Mouse (Mus musculus) ES-E14 (cell line): ENCODE measurements around the gene Gm44596. TPM values are rescaled to one million over a fixed set of nuclear protein-coding genes. Genes with fewer than 3 reads are reported as not detected.

Experiments
- DNase-seq: peaks from one replicate; pipeline ENCODE4 v3.0.0-alpha.2; 2013; ENCODE audit warnings: low read depth, low spot score
- H3K27ac ChIP-seq: 2 replicates; pipeline ENCODE4 v1.5.1; 2012; ENCODE audit warnings: low read depth, mild to moderate bottlenecking, low read length, moderate library complexity, mixed read lengths; ENCODE audit not compliant: poor library complexity, insufficient read depth, severe bottlenecking
- H3K36me3 ChIP-seq: 2 replicates; pipeline ENCODE4 v1.6.1; 2012; ENCODE audit warnings: mild to moderate bottlenecking, low read length, moderate library complexity, mixed read lengths; ENCODE audit not compliant: control insufficient read depth, poor library complexity, insufficient read depth, severe bottlenecking
- H3K4me1 ChIP-seq, 2 experiments: fragments of 150-350 bp in 1 of 2; sonication (generic) in 1 of 2; 2 replicates each; pipeline ENCODE4 v1.6.1; 2012; ENCODE audit warnings: low read length in 2 of 2, mild to moderate bottlenecking in 1 of 2, mixed read lengths in 1 of 2; ENCODE audit not compliant: control insufficient read depth in 2 of 2, insufficient read depth in 2 of 2, poor library complexity in 1 of 2
- H3K4me3 ChIP-seq, 2 experiments: fragments of 150-350 bp in 1 of 2; sonication (generic) in 1 of 2; 2 replicates each; pipeline ENCODE4 v1.5.1; 2012; ENCODE audit warnings: low read length in 2 of 2, low read depth in 1 of 2, mild to moderate bottlenecking in 1 of 2, mixed read lengths in 1 of 2; ENCODE audit not compliant: insufficient read depth in 1 of 2, poor library complexity in 1 of 2, severe bottlenecking in 1 of 2
- H3K9ac ChIP-seq: 2 replicates; pipeline ENCODE4 v1.6.1; 2012; ENCODE audit warnings: low read depth, mild to moderate bottlenecking, low read length, mixed read lengths; ENCODE audit not compliant: poor library complexity, insufficient read depth, severe bottlenecking
- H3K9me3 ChIP-seq: fragments of 150-350 bp; sonication (generic); 2 replicates; pipeline ENCODE4 v1.6.1; 2012; ENCODE audit warnings: low read depth, mild to moderate bottlenecking, low read length; ENCODE audit not compliant: control insufficient read depth, insufficient read depth
- CHD2 ChIP-seq: IDR thresholded peaks from 2 replicates; pipeline ENCODE4 v1.6.1; 2014; ENCODE audit warnings: mild to moderate bottlenecking, low read depth, low read length, inconsistent platforms
- HCFC1 ChIP-seq: IDR thresholded peaks from 2 replicates; pipeline ENCODE4 v1.6.1; 2012; ENCODE audit warnings: low read length, inconsistent platforms, borderline replicate concordance; ENCODE audit not compliant: insufficient read depth
- MAFK ChIP-seq: IDR thresholded peaks from 2 replicates; pipeline ENCODE4 v1.6.1; 2014; ENCODE audit warnings: mild to moderate bottlenecking, low read depth, low read length, inconsistent platforms; ENCODE audit not compliant: insufficient read depth
- ZC3H11A ChIP-seq: IDR thresholded peaks from 2 replicates; pipeline ENCODE4 v1.6.1; 2012; ENCODE audit warnings: low read depth, mild to moderate bottlenecking, inconsistent platforms, low read length, borderline replicate concordance
- ZNF384 ChIP-seq: IDR thresholded peaks from 2 replicates; pipeline ENCODE4 v1.6.1; 2012; ENCODE audit warnings: low read depth, low read length, inconsistent platforms
- in situ Hi-C, 2 experiments: fragments of 600-800 bp; cut with MboI; formaldehyde crosslinking; loops; one replicate each; pipeline ENCODE4 v1.15.1; 2025; ENCODE audit warnings: low sequenced_read_pairs in 2 of 2, inconsistent platforms in 1 of 2; ENCODE audit not compliant: unreplicated experiment in 2 of 2
- total RNA-seq: library from RNA; depleted of rRNA; stranded (reverse); fragments of 300-350 nt; gene quantifications from 2 replicates; pipeline ENCODE4 v1.2.3, GENCODE M21; 2012

Gm44596 gene
- total RNA-seq, 1 experiment = not detected

DNA sequence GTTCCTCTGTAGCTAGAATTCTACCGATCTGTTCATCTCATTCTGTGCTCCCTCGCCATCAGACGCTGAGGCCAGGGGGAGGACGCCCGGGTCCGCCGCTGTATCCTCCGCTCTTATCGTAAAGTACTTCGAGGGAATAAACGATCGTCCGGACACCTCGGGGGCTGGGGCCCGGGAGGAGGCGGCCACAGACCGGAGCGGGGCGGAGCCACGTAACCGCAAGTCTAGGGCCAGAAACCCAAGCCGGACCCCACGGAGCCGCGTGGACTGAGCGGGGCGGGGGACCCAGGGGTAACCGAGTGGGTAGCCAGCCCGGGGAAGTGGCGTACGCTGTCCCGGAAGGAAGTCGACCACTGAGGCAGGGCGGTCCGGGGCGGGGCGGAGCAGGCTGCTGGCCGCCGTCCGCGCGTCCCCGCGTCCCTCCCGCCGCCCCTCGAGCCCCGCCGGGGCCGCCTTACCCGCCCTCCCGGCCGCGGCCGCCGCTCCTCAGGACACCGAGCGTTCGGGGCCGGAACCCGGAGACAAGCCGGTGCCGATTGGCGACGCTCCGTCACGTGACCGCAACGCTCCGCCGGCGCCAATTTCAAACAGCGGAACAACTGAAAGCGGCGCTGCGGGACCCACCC, 12.8 kb upstream of the Gm44596 start, which contains the start of the genes Rhno1 and Foxm1:
Gene Rhno1 (minus strand): TSS at position 531 of the 626 bp plus-strand sequence.
Gene Foxm1 (plus strand): TSS at position 587 of the 626 bp plus-strand sequence.
- Histone ChIP-seq H3K4me1 (peaks cover 1 to 21% of the 10 kb centered on the region in 2 experiments; a peak in 2 of 4 replicates), H3K36me3 (peaks cover 22% of the 10 kb centered on the region), H3K9me3 (no peaks in the 10 kb centered on the region), H3K4me3 (peak within 1 kb of the TSS; percentile 94 to 95), H3K27ac (peak within 1 kb of the TSS; percentile 69), H3K9ac (peak within 1 kb of the TSS; percentile 93)
- in situ Hi-C loops = no loop called here
- TF ChIP-seq ZC3H11A (no peak), HCFC1 (no peak), MAFK (no peak)
- peak; percentile 47 for DNase-seq

DNA sequence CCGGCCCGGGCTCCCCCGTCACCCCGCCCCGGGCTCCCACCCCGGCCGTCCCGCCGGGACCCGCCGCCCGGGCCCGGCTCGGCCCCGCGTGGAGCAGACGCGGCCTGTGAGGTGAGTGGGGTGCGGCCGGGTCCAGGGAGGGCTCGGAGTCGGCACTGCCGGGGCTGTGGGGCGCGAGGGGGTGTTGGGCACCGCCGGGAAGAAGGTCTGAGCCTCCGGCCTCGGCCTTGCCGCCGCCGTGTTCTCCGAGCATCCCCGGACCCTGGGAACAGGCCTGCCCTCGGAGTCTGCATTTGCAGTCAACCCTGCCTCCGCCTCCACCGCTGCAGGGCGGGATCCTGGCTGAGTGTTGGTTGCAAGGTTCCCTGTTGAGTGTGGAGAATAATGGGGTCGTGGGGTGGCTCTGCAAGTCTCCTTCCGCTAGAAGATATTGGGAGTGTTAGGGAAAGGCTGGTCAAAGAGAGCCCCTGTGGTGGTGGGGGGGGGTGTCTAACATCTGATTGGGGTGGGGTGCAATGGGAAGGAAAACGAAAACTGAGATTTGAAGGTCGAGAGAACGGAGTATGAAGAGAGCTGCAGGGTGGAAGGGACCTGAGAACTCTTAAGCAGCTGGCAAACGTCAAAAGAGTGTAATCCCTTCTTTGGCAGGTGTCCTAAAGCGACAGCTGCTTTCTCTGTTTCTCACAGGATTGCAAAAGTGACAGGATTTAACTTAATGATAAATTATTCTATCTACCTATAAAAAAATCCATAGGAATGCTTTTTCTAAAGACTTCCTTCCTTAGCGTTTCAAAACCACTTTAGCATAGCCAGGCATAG, 12.1 kb upstream of the Gm44596 start:
- TF ChIP-seq CHD2 (no peak), ZC3H11A (no peak)
- Histone ChIP-seq H3K36me3 (peaks cover 21% of the 10 kb centered on the region), H3K4me3 (peak overlapping the region; percentile 94 to 95), H3K9ac (peak overlapping the region; percentile 93), H3K9me3 (no peaks in the 10 kb centered on the region), H3K27ac (peak overlapping the region; percentile 69), H3K4me1 (peaks cover 1 to 18% of the 10 kb centered on the region in 2 experiments; a peak in 2 of 4 replicates)
- in situ Hi-C loops = no loop called here
- peak; percentile 31 for DNase-seq

DNA sequence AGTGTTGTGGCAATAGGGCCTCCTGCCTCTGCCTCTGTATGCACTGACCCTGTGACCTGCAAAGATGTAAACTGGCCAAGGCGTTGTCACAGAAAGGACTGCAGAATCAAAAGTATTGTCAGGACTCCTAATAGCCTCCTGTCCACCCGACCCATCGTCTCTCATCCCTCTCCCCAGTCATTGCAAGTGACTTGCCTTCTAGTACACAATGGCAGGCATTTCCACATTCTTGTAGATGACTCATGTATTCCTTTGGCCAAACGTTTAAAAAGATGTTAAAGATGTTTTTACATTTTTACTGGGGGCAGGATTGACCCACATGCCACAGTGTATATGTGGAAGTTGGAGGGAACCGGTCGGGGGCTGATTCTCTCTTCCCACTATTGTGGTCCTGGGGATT, 10.6 kb upstream of the Gm44596 start:
- Histone ChIP-seq H3K9ac (0 out of 2 replicates have a peak overlapping the region, but pooled peaks have one; percentile 7), H3K9me3 (no peaks in the 10 kb centered on the region), H3K27ac (no peak overlapping the region), H3K4me3 (no peak overlapping the region), H3K4me1 (peaks cover 1 to 18% of the 10 kb centered on the region in 2 experiments; a peak in 2 of 4 replicates), H3K36me3 (peaks cover 27% of the 10 kb centered on the region)
- no peak for TF ChIP-seq ZNF384
- DNase-seq = no peak
- in situ Hi-C loops = no loop called here

DNA sequence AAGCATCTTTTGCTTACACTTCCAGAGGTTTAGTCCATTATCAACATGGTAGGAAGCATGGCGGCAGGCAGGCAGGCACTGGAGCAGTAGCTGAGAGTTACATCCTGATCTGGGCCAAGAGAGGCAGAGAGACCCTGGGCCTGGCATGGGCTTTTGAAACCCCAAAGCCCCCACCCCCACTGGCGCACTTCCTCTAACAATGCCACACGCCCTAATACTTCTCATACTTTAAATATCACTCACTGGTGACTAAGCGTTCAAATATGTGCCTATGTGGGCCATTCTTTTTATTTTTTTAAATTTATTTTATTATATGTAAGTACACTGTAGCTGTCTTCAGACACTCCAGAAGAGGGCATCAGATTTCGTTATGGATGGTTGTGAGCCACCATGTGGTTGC, 8.8 kb upstream of the Gm44596 start:
- TF ChIP-seq ZC3H11A (no peak), MAFK (no peak), ZNF384 (no peak), HCFC1 (no peak), CHD2 (no peak)
- Histone ChIP-seq H3K9me3 (no peaks in the 10 kb centered on the region), H3K36me3 (peaks cover 45% of the 10 kb centered on the region), H3K4me1 (peaks cover under 1 to 10% of the 10 kb centered on the region in 2 experiments; a peak in 1 of 4 replicates), H3K9ac (no peak overlapping the region), H3K4me3 (no peak overlapping the region), H3K27ac (no peak overlapping the region)
- in situ Hi-C loops = no loop called here
- DNase-seq = no peak
